Mouse (Mus musculus) forebrain, embryonic 12.5 days (tissue): ENCODE measurements at regions not wholly inside any gene's neighbourhood (a gene's known extent, or its start where the extent isn't known, plus 50 kb on each side); places are given as distances from the start of the nearest gene placed in this dataset.

Experiments used
- ATAC-seq: fragments of 200-750 bp; cut with Nextera tagmentation; 2 replicates; pipeline ENCODE4 v1.8.0; 2017; ENCODE audit warnings: moderate TSS enrichment; ENCODE audit not compliant: low FRiP score
- H3K27ac ChIP-seq: fragments of 300-500 bp; sonication (generic); 2 replicates; pipeline ENCODE4 v1.5.1; 2016; ENCODE audit warnings: mild to moderate bottlenecking
- H3K27me3 ChIP-seq: fragments of 300-500 bp; sonication (generic); 2 replicates; pipeline ENCODE4 v1.6.1; 2016; ENCODE audit warnings: mild to moderate bottlenecking
- H3K36me3 ChIP-seq: fragments of 300-500 bp; sonication (generic); replicated peaks from 2 replicates; pipeline ENCODE4 v1.6.1; 2016; ENCODE audit warnings: mild to moderate bottlenecking
- H3K4me1 ChIP-seq: fragments of 300-500 bp; sonication (generic); 2 replicates; pipeline ENCODE4 v1.6.1; 2016
- H3K4me2 ChIP-seq: fragments of 300-500 bp; sonication (generic); 2 replicates; pipeline ENCODE4 v1.6.1; 2016; ENCODE audit warnings: mild to moderate bottlenecking, moderate library complexity
- H3K4me3 ChIP-seq: fragments of 300-500 bp; sonication (generic); replicated peaks from 2 replicates; pipeline ENCODE4 v1.5.1; 2016; ENCODE audit warnings: mild to moderate bottlenecking
- H3K9ac ChIP-seq: fragments of 300-500 bp; sonication (generic); 2 replicates; pipeline ENCODE4 v1.6.1; 2016; ENCODE audit warnings: mild to moderate bottlenecking
- H3K9me3 ChIP-seq: fragments of 300-500 bp; sonication (generic); 2 replicates; pipeline ENCODE4 v1.6.1; 2016
- WGBS: fragments of 180-500 bp; shearing (Covaris S2); methylation state at CpG from one replicate; pipeline ENCODE4 v1.1.7; 2016; 5-methylcytosine and 5-hydroxymethylcytosine counted together

DNA sequence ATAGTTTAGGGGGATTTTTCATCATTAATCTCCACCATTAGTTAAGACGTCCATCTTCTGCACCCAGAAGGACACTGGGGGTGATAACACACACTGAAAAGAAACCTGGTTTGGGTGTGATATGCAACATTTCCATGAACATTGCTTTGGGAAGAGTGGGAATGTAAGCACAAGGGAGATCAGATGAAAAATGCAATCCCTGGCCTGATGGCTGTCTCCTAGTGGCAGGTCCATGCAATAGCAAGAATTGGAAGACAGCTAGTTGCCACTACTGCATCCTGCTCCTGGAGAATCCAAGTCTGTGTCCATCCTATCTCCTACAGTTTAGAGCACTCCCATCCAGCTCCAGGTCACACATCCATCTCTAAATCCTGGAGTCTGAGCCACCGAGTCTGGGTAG lies 77.7 kb upstream of the Klhl29 start:
- Histone ChIP-seq H3K27ac (no peak overlapping the region), H3K4me1 (no peaks in the 10 kb centered on the region)
- no peak for ATAC-seq

DNA sequence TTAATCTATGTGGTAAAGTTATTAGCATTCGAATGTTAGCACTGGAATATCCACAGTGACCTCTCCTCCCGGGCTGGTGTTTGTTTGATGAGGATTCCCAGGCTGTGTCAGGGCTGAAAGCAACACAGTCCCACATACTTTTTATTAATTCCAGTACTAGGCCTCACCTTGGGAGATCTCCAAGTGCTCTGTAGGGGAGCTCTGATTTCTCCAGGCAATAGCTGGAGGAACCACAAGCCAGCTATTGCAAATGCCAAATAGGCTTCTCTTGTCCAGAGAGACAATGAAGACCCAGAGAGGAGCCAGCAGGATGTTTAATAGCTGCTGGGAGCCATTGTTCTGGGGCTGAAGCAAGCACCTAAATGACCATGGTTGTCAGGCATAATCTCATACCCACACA lies 68.2 kb upstream of the Klhl29 start:
- Histone ChIP-seq H3K9ac (no peak overlapping the region), H3K27me3 (no peaks in the 10 kb centered on the region), H3K4me3 (no peak overlapping the region), H3K4me1 (peaks cover 17% of the 10 kb centered on the region), H3K36me3 (no peaks in the 10 kb centered on the region), H3K4me2 (no peak overlapping the region), H3K9me3 (no peaks in the 10 kb centered on the region), H3K27ac (no peak overlapping the region)
- ATAC-seq: no peak
- 70% methylated on average over 2 of the region's 2 CpGs for WGBS

More for the DNA sequence above, 77.7 kb upstream of the Klhl29 start:
- no peaks in the 10 kb centered on the region for H3K36me3 ChIP-seq
- WGBS: 87% methylated on average over 2 of the region's 2 CpGs
- H3K9ac ChIP-seq: no peak overlapping the region
- no peak overlapping the region for H3K4me3 ChIP-seq
- H3K4me2 ChIP-seq: no peak overlapping the region
- H3K9me3 ChIP-seq: no peaks in the 10 kb centered on the region
- no peaks in the 10 kb centered on the region for H3K27me3 ChIP-seq

DNA sequence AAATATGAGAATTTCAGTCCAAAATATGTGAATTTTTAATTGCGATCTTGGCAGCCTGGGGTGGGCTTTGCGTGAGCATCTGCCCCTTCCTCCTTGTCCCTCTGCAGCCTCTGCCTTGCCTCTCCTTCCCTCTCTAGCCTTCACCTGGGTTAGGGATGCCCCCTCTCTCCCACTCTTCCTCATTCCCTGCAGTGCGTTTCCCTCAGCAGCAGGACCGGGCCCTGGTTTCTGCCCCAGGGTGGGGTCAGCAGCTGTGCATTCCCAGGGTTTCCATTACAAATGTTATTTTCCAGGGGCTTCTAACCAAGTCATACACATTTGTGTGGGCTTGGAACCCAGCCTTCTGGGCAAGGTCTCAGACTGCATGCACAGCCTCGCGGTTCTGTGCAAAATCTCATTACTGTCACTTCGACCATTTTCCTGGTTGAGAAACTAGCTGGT lies 67.6 kb upstream of the Klhl29 start:
- no peak overlapping the region for H3K4me2 ChIP-seq
- no peaks in the 10 kb centered on the region for H3K9me3 ChIP-seq
- no peaks in the 10 kb centered on the region for H3K27me3 ChIP-seq
- no peak overlapping the region for H3K9ac ChIP-seq
- H3K27ac ChIP-seq: no peak overlapping the region
- H3K4me1 ChIP-seq: peaks cover 17% of the 10 kb centered on the region
- ATAC-seq: no peak
- WGBS: 73% methylated on average over 7 of the region's 7 CpGs
- no peak overlapping the region for H3K4me3 ChIP-seq
- no peaks in the 10 kb centered on the region for H3K36me3 ChIP-seq

DNA sequence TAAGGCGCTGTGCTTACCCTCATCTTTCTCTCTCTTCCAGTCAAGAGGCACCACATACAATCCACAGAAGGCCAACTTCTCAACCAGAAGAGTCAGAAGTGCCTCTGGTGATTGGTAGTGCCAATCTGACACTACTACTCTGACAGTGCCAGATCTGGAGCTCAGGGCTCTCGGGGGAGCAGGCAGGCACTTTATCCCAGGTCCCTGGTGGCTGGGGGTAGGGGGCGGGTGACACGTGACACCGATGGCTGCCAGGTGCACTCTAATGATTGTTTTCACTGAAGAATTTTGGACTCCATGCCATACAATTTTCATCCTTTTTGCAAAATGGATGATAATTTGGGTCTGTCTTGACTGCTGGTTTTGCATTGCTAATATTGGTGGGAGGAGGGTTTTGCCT lies 67.2 kb upstream of the Klhl29 start:
- Histone ChIP-seq H3K27me3 (no peaks in the 10 kb centered on the region), H3K36me3 (no peaks in the 10 kb centered on the region), H3K9me3 (no peaks in the 10 kb centered on the region), H3K9ac (no peak overlapping the region), H3K4me2 (no peak overlapping the region), H3K4me1 (peaks cover 17% of the 10 kb centered on the region), H3K27ac (no peak overlapping the region), H3K4me3 (no peak overlapping the region)
- 80% methylated on average over 5 of the region's 5 CpGs for WGBS
- ATAC-seq: no peak

DNA sequence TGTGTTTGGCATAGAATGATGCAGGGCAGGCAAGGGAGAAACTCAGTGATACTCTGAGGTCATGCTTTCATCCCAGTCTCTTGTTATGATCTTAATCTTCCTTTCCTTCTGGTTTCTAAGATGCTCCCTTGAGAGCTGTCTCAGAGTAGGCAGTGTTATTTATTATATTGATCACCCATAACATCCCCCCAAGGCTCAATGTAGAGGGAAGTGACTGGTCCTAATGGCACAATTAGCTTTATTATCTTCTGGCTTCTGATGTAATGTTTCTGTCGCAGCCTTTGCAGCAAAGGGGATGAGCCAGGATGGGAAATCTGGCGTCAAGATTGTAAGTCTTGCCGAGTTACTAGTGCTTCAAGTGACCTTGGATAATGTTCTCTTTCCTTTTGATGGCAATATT lies 65.0 kb upstream of the Klhl29 start:
- H3K4me3 ChIP-seq: no peak overlapping the region
- H3K4me1 ChIP-seq: peaks cover 17% of the 10 kb centered on the region
- H3K4me2 ChIP-seq: no peak overlapping the region
- H3K9me3 ChIP-seq: no peaks in the 10 kb centered on the region
- H3K36me3 ChIP-seq: no peaks in the 10 kb centered on the region
- H3K27me3 ChIP-seq: no peaks in the 10 kb centered on the region
- WGBS: 86% methylated on average over 3 of the region's 3 CpGs
- H3K27ac ChIP-seq: no peak overlapping the region
- no peak for ATAC-seq
- no peak overlapping the region for H3K9ac ChIP-seq

DNA sequence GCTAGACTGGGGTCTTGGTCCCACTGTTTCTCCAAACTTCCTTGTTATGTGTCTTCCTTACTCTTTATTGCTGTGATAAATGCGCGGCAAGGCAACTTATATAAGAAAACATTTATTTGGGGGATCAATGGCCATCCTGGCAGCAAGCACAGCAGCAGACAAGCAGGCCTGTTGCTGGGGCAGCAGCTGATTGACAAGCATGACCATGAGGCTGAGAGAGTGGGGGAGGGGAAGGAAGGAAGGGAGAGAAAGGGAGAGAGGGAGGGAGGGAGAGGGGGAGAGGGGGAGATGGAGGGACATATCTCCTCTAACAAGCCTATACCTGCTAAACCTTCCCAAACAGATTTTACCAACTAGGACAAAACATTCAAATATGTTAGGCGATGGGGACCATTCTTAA lies 60.4 kb upstream of the Klhl29 start:
- Histone ChIP-seq H3K4me3 (no peak overlapping the region), H3K4me2 (no peak overlapping the region)
- ATAC-seq: no peak

DNA sequence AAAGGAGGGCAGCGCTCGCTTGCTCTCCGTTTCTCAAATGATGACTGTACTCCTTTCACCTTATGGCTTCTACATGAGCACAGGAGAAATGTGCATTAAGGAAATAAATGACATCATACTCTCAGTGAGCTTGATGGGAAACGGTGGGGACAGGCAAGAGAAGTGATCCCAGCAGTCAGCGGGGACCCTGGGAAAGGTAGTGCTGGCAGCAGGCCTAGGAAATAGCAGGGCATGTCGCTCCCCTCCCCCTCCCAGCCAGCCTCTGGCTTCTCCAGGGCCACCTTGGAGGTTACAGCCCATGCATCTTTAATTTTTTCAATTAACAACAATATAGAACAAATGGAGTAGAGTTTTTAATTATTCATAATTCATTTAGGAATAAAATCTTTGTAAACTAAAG lies 58.6 kb upstream of the Klhl29 start:
- Histone ChIP-seq H3K9ac (no peak overlapping the region), H3K4me2 (no peak overlapping the region), H3K4me3 (no peak overlapping the region), H3K27me3 (no peaks in the 10 kb centered on the region), H3K27ac (no peak overlapping the region), H3K36me3 (no peaks in the 10 kb centered on the region), H3K9me3 (no peaks in the 10 kb centered on the region), H3K4me1 (peaks cover 8% of the 10 kb centered on the region)
- no peak for ATAC-seq
- 59% methylated on average over 6 of the region's 6 CpGs for WGBS

More for the DNA sequence above, 60.4 kb upstream of the Klhl29 start:
- Histone ChIP-seq H3K27me3 (no peaks in the 10 kb centered on the region), H3K9ac (no peak overlapping the region), H3K9me3 (no peaks in the 10 kb centered on the region), H3K27ac (no peak overlapping the region), H3K36me3 (no peaks in the 10 kb centered on the region), H3K4me1 (peaks cover 7% of the 10 kb centered on the region; the same call in 1 of the 2 replicates)
- WGBS: 87% methylated on average over 3 of the region's 3 CpGs

DNA sequence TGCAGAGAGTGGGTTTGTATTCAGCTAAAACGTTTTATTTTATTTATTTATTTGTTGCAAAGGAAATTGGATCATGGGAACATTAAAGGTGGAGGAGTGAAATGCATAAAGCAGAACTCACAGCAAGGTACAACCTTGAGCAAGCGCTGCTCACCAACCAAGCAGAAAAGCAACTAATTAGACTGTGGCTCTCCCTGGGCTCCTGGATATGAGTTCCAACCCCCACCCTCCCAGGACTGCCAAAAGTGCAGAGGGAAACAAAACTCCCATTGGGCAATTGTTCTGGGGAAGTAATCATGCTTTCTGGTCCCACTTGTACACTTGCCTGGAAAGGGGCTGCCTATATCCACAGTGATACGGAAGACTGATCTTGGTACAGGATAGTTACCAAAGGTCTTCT lies 57.2 kb upstream of the Klhl29 start:
- no peaks in the 10 kb centered on the region for H3K36me3 ChIP-seq
- ATAC-seq: no peak
- H3K27me3 ChIP-seq: no peaks in the 10 kb centered on the region
- no peak overlapping the region for H3K27ac ChIP-seq
- H3K9ac ChIP-seq: no peak overlapping the region
- no peak overlapping the region for H3K4me3 ChIP-seq
- H3K4me2 ChIP-seq: no peak overlapping the region
- 55% methylated on average over 3 of the region's 3 CpGs for WGBS
- H3K4me1 ChIP-seq: peaks cover 9% of the 10 kb centered on the region
- H3K9me3 ChIP-seq: no peaks in the 10 kb centered on the region

DNA sequence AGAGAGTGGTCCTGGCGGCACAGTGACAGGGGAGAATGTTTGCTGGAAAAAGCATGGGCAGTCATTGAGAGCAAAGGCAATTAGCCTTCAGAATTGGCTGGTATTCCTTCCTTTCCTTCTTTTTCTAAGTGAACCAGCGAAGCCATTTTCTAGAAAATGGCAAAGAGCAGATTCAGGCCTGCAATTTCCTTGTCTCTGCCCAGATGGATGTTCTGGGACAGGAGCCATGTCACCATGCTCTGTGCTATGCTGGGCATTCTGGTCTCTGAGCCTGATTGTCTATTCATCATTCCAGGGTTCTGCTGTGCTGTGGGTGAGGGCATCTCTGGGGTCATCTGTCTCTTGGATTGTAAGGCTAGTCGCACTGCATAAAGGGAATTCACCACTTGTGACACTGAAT lies 53.3 kb upstream of the Klhl29 start:
- 70% methylated on average over 3 of the region's 3 CpGs for WGBS
- no peak for ATAC-seq
- H3K4me1 ChIP-seq: peaks cover 5% of the 10 kb centered on the region
- no peak overlapping the region for H3K9ac ChIP-seq
- H3K4me2 ChIP-seq: no peak overlapping the region
- H3K27ac ChIP-seq: no peak overlapping the region
- H3K27me3 ChIP-seq: no peaks in the 10 kb centered on the region
- H3K4me3 ChIP-seq: no peak overlapping the region
- no peaks in the 10 kb centered on the region for H3K9me3 ChIP-seq
- no peaks in the 10 kb centered on the region for H3K36me3 ChIP-seq
